Mouse (Mus musculus) heart, postnatal 25 days (tissue): ENCODE measurements around the gene Gpn1. TPM values are rescaled to one million over a fixed set of nuclear protein-coding genes. Genes with fewer than 3 reads are reported as not detected.

Source experiments
- DNase-seq: peaks from one replicate; pipeline ENCODE4 v3.0.0; 2022; ENCODE audit warnings: low spot score
- intact Hi-C: fragments of 180-260 bp; cut with DNase I; formaldehyde crosslinking; loops from one replicate; pipeline ENCODE4 v1.15.1; 2025
- total RNA-seq, 2 experiments: library from RNA; stranded (reverse); gene quantifications; 2 replicates each; pipeline ENCODE4 v1.2.3; 2021

Gpn1 gene
- total RNA-seq, 2 experiments from 2014 or later = 23.7 to 25.4 TPM

GRCm38 (mm10) chr5:31528560-31528959 is 34.0 kb downstream of the Gpn1 start:
- no peak for DNase-seq
- intact Hi-C loops = no loop called here

DNA sequence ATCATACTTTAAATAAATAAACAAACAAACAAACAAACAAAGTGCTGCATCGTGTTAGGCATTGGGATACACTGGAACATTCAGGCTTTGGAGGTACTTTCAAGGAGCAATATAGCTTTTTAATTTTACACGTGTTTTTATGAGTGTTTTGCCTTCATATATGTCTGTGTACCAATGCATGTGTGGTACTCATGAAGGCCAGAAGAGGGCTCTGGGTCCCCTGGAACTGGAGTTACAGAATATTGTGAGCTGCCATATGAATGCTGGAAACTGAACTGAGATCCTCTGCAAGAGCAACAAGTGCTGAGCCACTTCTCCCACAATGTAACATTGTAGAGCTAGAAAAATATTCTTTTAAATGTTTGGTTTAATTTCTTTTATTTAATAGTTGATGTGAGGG is 40.7 kb downstream of the Gpn1 start:
- intact Hi-C loops = no loop called here
- DNase-seq = no peak

GRCm38 (mm10) chr5:31559401-31559800 is 64.9 kb downstream of the Gpn1 start:
- DNase-seq = no peak
- intact Hi-C loops = no loop called here

GRCm38 (mm10) chr5:31560352-31560751 is 65.8 kb downstream of the Gpn1 start:
- no peak for DNase-seq
- intact Hi-C loops = loop anchor here (5.0 kb wide), 2 partner anchors 37 to 367 kb away; partner anchors contain the start of gene Mrpl33

DNA sequence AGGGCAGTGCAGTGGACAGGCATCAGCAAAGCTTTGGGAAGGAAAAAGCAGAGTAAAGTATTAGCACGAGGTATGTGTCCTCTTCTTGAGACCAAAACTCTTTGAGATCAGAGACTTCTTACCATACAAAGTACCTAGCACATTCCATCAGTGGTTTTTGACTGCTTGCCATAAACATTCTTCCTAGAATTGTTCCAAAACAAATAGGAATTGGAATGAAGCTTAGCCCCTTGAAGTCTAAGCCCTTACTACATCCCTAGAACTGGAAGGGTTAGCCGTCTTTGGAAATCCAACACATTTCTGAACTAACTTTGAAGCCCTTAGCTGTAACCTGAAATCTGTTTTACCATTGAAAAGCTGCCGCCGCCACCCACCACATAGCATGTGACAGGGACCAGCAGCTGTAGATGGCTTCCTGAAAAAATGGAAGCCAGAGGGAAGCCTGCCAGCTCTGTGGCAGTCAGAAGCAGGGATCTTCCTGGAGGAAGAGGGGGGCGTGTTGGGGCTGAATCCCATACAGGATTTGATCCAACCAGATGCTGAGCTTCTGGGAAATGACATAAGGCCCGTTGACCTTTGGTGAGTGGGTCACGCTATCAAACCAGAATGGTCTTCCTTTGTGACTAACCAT is 67.6 kb downstream of the Gpn1 start:
- intact Hi-C loops = loop anchor here (2.0 to 5.0 kb wide), 5 partner anchors 35 to 635 kb away; partner anchors contain the start of gene Mrpl33
- DNase-seq = peak; percentile 36

Other genes starting within 250 kb of the Gpn1 start
- gene Krtcap3, start 243.1 kb upstream of the Gpn1 start, total RNA-seq = 1 to 10 TPM; 1.3 to 1.7 TPM
- gene Ift172, start 203.6 kb upstream of the Gpn1 start, total RNA-seq = 10 to 100 TPM; 39.7 to 41.8 TPM
- gene Fndc4, start 198.7 kb upstream of the Gpn1 start, total RNA-seq = 1 to 10 TPM; 3.6 to 4.1 TPM
- gene Gckr, start 197.3 kb upstream of the Gpn1 start, total RNA-seq = not detected
- 10 to 100 TPM; 19.2 to 22.2 TPM for gene Zfp512, start 42.3 kb upstream of the Gpn1 start, total RNA-seq
- not detected for gene 4930548H24Rik, start 9.0 kb upstream of the Gpn1 start, total RNA-seq
- gene Slc4a1ap, start 32.3 kb downstream of the Gpn1 start, total RNA-seq = 10 to 100 TPM; 19.1 to 19.5 TPM
- gene Supt7l, start 33.1 kb downstream of the Gpn1 start, total RNA-seq = 10 to 100 TPM; 12.4 to 13.6 TPM
- 100 to 1,000 TPM; 312 to 319 TPM for gene Mrpl33, start 102.2 kb downstream of the Gpn1 start, total RNA-seq
- gene Rbks, start 202.9 kb downstream of the Gpn1 start, total RNA-seq = 1 to 10 TPM; 2.7 to 4.4 TPM
- gene Babam2, start 202.9 kb downstream of the Gpn1 start, total RNA-seq = 10 to 100 TPM; 31.2 to 32.1 TPM